Mouse (Mus musculus): ENCODE results near the gene Gsto2.

Gsto2 gene

DNA sequence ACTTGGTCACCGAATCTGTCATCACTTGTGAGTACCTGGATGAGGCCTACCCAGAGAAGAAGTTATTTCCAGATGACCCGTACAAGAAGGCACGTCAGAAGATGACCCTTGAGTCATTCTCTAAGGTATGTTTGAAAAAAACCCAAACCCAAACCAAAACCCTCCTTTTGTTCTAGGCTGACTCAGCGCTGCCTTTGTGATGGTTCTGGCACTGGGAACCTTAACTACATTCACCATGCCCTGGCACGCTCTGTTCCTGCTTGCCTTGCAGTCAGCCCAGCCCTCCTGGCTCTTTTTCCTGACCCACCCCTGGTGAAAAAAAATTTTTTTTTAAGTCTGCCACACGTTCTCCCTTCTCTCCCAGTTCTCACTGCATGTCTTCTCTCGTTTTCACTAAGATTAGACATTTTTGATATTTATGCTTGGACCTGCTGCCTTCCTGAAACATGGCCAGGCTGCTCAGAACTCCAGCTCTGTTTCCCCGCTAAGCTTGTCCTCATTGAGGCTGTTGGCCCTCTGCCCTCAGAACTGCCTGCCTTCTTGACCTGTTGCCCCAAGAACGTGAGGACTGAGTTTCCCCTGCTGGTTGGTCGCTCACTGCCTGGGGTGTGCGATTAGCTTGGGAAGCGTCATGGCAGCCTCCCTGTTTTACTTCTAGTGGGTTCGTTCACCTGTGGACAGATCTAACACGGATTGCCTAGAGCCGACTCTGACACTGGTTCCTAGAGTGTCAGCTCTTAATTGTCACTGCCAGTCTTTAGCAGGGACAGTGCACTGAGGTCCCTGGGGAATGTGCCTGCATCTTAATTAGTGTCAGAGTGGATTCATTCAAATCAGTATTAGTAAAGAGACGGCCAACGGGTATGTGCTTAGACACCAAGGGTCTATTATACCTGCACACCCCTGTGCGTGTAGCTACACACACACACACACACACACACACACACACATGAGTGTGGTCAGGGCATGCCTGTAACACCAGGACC lies 7.1 kb upstream of the Gsto2 start:
- no peak for DNase-seq (ENCODE audit: low read depth, low spot score)

DNA sequence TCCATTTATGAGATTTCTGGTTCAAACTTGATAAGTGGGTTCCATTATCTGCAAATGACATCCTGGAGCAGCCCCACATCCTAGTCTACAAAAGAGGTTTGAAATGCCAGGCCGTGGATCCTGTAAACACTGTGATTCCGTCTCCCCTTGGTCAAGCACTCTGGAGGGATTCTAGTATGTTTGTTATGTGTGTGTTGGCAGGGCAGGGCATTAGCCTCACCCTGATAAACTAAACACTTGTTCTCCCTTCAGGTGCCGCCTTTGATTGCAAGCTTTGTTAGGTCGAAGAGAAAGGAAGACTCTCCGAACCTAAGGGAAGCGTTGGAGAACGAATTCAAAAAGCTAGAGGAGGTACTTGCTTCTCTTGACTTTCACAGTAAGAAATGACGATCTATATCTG lies 6.2 kb upstream of the Gsto2 start:
- DNase-seq (ENCODE audit: low read depth, low spot score): no peak

- no peak for DNase-seq (ENCODE audit: low read depth, low spot score)
These were observed 2.8 kb upstream of the Gsto2 start for GRCm38 (mm10) chr19:47862581-47862980.

DNA sequence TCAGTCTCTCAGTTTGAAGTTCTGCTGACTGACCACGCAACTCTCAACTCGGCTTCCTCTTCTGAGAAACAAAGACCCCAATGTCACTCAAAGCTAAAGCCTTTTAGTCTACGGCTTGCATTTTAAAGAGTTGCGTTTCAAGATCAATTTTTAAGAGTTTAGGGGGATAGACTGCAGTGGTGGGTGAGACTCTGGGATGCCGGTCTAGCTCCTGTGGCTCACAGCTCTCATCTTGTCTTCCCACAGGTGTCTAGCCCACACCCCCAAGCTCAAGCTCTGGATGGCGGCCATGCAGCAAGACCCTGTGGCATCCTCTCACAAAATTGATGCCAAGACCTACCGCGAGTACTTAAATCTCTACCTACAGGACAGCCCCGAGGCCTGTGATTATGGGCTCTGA lies 1.3 kb upstream of the Gsto2 start:
- DNase-seq (ENCODE audit: low read depth, low spot score): no peak

DNA sequence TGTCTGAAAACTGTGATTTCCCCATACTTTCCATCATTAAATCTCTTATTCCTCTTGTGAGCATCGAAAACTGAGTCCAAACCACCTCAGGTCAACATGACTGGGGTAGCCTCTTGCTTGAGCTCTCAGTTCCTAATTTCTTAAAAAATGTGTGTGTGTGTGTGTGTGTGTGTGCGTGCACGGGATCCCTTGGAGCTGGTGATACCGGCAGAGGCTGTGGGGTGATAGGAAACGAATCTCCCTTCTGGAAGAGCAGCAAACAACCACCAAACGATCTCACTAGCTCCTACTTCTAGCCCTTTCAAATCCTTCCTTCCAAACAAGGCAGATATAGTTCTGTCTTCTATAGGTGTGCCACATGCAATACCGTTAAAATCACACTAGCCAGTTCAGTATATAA lies 613 bp upstream of the Gsto2 start:
- no peak for DNase-seq (ENCODE audit: low read depth, low spot score)

DNA sequence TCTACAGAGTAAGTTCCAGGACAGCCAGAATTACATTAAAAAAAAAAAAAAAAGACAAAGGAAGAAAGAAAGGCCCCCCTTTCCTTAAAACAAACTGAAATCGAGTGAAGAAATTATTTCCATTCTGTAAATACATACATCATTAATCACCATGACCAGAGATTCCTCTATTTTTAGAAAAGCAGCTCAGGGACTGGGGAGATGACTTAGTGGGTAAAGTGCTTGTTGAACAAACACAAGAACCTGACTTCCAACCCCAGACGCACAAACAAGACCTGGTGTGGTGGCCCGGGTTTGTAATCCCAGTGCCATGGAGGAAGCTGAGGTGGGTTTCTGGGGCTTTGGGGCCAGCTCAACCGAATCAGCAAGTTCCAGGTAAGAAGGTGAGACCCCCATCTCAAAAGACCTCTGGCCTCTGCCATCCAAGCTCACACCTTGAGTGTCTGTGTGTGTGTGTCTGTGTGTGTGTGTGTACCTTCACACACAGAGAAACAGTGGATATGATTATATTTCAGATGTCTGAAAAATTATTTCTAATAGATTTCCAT lies 2.4 kb downstream of the Gsto2 start:
- no peak for DNase-seq (ENCODE audit: low read depth, low spot score)

DNA sequence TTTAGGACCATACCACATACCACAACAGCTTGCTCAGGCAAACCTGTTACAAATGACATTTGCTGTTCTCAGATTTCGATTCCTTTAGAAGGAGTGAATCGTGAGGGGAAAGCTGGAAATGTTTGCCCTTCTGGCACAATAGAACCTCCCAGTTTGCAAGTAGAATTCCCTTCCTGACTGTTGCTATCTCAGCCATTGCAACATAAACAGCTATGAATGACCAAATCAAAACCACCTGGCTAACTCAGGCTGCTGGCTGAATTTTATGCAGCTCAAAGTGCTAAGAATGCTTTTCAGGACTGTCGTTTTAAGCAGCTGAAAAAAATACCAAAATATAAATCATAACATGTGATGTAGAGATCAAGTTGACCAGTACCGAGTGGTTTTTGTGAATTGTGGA lies 3.6 kb downstream of the Gsto2 start:
- DNase-seq (ENCODE audit: low read depth, low spot score): no peak

- DNase-seq (ENCODE audit: low read depth, low spot score): no peak
These were observed 4.2 kb downstream of the Gsto2 start for GRCm38 (mm10) chr19:47869516-47869915.

GRCm38 (mm10) chr19:47870102-47870666 lies 4.8 kb downstream of the Gsto2 start:
- no peak for DNase-seq (ENCODE audit: low read depth, low spot score)

DNA sequence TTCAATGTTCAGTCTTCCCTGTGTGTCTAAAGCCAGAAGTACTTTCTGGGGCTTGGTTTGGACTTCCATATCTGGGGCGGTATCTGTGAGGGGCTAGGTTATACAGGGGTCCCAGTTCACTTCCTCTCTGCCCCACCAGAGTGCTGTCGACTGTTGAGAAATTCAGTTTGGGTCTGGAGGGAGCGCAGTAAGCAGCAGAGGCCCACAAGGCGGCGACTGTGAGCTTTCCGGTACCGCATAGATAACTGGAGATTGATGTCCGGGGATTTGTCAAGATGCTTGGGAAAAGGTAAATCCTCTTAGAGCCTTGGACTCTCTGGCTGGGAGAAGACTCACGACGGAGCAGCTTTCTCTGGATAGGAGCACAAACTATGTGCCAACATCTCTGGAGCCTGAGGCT lies 6.2 kb downstream of the Gsto2 start:
- DNase-seq (ENCODE audit: low read depth, low spot score): no peak

DNA sequence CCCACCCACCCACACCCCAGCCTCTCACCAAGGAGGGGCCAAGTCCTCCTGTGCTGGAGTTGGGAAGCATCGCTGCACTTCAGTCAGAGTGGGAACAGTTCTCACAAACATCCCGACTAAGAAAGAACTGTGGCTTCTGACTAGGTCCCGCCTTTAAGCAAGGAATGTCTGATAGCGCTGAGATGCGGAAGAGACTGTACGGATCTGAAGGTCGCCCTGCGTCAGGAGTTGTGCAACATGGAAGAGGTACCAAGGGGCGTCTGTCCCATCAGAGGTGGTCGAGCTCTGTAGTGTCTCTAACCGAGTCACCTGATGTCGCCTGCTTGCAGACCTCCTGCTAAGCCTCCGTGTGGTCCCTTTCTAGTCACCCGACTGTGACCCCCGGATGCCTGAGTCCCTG lies 10.9 kb downstream of the Gsto2 start:
- no peak for DNase-seq (ENCODE audit: low read depth, low spot score)

DNA sequence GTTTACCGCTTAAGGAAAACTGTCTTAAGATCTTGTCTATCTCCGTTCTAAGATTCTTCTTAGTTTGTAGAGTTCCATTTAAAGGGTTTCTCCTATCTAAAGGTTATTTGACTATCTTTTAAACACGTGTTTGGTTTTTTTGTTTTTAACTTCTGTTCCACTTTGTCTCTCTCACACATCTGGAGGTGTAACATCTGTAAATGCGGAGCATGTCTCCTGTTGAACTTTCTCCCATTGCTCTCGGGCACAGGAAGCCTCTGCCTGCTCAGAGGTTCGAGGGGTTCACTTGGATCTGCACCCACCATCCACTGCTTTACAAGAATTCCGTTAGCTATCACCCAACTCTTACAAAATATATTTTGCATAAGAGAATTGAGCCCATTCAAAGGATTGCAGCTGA lies 16.2 kb downstream of the Gsto2 start:
- DNase-seq (ENCODE audit: low read depth, low spot score): no peak

- peak; percentile 49 for DNase-seq (ENCODE audit: low read depth, low spot score)
These were observed 17.0 kb downstream of the Gsto2 start for GRCm38 (mm10) chr19:47882151-47882881.

GRCm38 (mm10) chr19:47882882-47883254 lies 17.5 kb downstream of the Gsto2 start:
- no peak for DNase-seq (ENCODE audit: low read depth, low spot score)

DNA sequence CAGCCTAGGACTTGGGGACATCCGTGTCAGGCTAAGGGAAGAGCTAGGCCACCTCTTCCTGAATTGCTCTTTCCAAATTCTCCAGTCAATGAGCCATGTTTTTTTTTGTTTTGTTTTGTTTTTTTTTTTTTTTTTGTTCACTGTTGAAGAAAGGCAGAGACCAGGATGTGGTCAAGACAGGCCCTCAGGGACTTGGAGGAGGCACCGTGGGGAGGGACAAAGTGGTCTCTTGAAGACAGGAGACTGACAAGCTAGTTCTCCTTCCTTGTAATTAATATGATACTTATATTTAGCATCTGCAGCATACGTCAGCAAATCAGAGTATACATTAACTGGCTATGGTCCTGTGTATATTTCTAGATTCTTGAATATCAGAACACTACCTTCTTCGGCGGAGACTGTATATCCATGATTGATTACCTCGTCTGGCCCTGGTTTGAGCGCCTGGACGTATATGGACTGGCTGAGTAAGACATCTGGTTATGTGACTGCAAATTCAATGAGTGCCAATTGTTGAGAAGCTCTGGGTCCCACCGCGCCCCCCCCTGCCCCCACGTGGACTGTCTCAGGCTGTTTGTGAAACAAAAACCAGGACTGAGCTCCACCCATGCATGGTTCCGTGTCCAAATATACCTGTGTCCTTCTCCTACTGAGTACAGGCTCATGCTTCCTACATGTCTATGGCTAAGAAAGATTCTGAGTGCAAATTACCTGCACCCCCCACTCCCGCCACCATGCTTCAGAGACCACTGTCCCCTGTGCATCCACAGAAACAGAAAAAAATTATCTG lies 19.2 kb downstream of the Gsto2 start:
- DNase-seq (ENCODE audit: low read depth, low spot score): no peak

- DNase-seq (ENCODE audit: low read depth, low spot score): no peak
These were observed 19.9 kb downstream of the Gsto2 start for GRCm38 (mm10) chr19:47885191-47885743.

DNA sequence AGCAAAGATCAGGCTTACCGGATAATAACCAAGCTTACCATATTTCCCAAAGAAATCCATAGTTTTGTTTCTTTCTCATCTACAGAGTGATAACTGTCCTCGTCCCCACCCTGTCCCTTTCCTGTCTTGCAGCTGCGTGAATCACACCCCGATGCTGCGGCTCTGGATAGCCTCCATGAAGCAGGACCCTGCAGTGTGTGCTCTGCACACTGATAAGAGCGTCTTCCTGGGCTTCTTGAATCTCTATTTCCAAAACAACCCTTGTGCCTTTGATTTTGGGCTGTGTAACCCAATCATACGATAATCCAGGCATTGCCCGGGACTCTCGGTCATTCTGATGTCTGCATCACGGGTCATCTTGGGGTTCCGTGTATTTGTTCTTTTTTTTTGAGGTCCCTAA lies 20.6 kb downstream of the Gsto2 start:
- no peak for DNase-seq (ENCODE audit: low read depth, low spot score)

GRCm38 (mm10) chr19:47886617-47887016 lies 21.3 kb downstream of the Gsto2 start:
- no peak for DNase-seq (ENCODE audit: low read depth, low spot score)

GRCm38 (mm10) chr19:47887417-47887816 lies 22.1 kb downstream of the Gsto2 start:
- no peak for DNase-seq (ENCODE audit: low read depth, low spot score)

DNA sequence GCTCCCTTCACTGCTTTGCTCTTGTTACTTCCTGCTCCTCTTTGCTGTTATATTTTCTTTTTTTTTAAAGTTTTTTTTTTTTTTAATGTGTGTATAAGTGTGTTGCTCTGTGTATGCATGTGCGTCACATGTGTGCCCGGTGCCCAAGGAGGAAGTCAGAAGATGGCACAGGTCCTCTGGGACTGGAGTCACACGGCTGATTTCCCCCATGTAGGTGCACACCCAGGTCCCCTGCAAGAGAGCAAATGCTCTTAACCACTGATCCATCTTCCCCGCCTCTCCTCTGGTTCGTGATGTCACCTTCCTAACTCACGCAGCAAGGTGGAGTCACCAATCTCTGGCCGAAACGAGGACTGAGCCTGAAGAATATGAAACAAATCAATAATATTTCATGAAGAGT lies 22.7 kb downstream of the Gsto2 start:
- DNase-seq (ENCODE audit: low read depth, low spot score): no peak

DNA sequence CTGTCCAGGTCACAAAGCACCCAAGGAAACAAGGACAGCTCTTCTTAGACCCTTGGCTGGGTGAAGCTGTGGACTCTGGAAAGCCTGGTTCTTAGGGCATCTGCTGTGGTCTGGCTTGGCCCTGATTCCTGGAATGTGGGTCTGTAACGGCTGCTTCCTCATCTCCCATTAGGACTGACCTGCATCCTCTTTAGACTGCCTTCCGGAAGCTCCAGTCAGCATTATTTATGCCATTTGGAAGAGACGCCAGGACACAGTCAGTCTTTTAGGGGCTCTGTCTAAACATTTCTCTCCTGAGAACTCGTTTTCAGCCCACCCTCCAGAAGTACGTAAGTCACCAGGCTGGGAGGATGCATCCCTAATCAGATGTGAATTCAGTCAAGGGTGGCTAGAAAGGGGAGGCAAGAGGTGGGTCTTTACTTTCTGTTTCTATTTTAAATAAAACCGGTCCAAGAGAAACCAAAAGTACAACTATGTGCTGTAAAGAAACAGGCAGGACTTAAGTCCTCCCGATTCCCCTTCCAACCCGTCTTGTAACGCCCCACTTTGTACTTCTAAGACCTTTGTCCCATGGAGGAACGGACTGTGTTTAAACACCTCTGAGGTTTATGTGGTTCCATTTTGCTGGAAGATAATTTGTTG lies 25.3 kb downstream of the Gsto2 start:
- no peak for DNase-seq (ENCODE audit: low read depth, low spot score)
